Mouse (Mus musculus) lung, postnatal 14 days (tissue): ENCODE results near the gene Zfp667.

Experiments used
- DNase-seq: peaks from one replicate; pipeline ENCODE4 v3.0.0; 2021

Gene Zfp667

GRCm38 (mm10) chr7:6330458-6331232, 44.3 kb downstream of the Zfp667 start:
- no peak for DNase-seq

- peak; percentile 80 for DNase-seq
These were observed 45.0 kb downstream of the Zfp667 start, which contains the start of gene Zfp583 for GRCm38 (mm10) chr7:6331233-6331956. Zfp583 (minus strand) TSS chr7:6331285.

GRCm38 (mm10) chr7:6339865-6340264, 53.5 kb downstream of the Zfp667 start:
- no peak for DNase-seq

GRCm38 (mm10) chr7:6343501-6344071, 57.2 kb downstream of the Zfp667 start, which contains the start of gene Gm3854:
Gm3854 (plus strand) TSS chr7:6343759.
- peak; percentile 33 for DNase-seq

GRCm38 (mm10) chr7:6344124-6344523, 57.7 kb downstream of the Zfp667 start:
- DNase-seq: no peak
